9 mouse cellular contexts compared by ENCODE assay signal in genomic region chr4:140531024-140531423, GRCm38 (mm10).
A peak's percentile ranks its signal among the peaks of the same experiment; 100 is the strongest.
DNase-seq lines count a peak whose midpoint lies in the region.
"Had no signal": no experiment of that assay in that cellular context is flagged by ENCODE, and none has a peak within 500 bp of the region (broad histone marks: within the 10 kb centered on the region; RNA-seq: fewer than 3 reads in every experiment).

No protein-coding gene starts in this region.

- intact Hi-C loops in heart, postnatal 36 days (cut with DNase I), result no loop called here

- DNase-seq in adrenal gland, postnatal 14 days, result peak; percentile 38
- DNase-seq in adrenal gland, postnatal 4 days (ENCODE audit: low spot score in 2 of 2), result no peak
- peak; percentile 43 for DNase-seq in thymus, postnatal 4 days
- DNase-seq in thymus, adult 18-20 months, result no peak
- peak; percentile 72 to 77 for DNase-seq in kidney, postnatal 4 days
- DNase-seq in yolk sac, embryonic 10.5 days (ENCODE audit: low spot score), result peak; percentile 70
- no peak for DNase-seq in right cerebral cortex, postnatal 10 days (ENCODE audit: low spot score in 2 of 2)
- no peak for DNase-seq in heart, postnatal 36 days
- DNase-seq: cerebellum, postnatal 36 days had no signal

Comparison
In these comparisons a context has a peak if more than half of its experiments do, and no peak if none do; other contexts are left out.
1. DNase-seq: peak in adrenal gland, postnatal 14 days (single experiment), thymus, postnatal 4 days (single experiment), kidney, postnatal 4 days (2 of 2) and yolk sac, embryonic 10.5 days (single experiment); none in adrenal gland, postnatal 4 days (0 of 2), thymus, adult 18-20 months (0 of 2), right cerebral cortex, postnatal 10 days (0 of 2) and heart, postnatal 36 days (0 of 2).